Comparison of ENCODE assay signal across 24 mouse cellular contexts in genomic region chr8:122028116-122028515, GRCm38 (mm10).
DNase-seq lines count a peak whose midpoint lies in the region; ATAC-seq and TF ChIP-seq lines count a peak whose summit lies in the region.
"Had no signal": no experiment of that assay in that cellular context is flagged by ENCODE, and none has a peak within 500 bp of the region (broad histone marks: within the 10 kb centered on the region; RNA-seq: fewer than 3 reads in every experiment).

No protein-coding gene starts in this region.

- no peak overlapping the region for H3K9ac ChIP-seq in neural tube, embryonic 15.5 days (replicated peaks)
- H3K9ac ChIP-seq: embryonic facial prominence, embryonic 13.5 days; forebrain, embryonic 12.5 days; forebrain, embryonic 15.5 days; hindbrain, embryonic 12.5 days; hindbrain, embryonic 15.5 days had no signal

- WGBS in neural tube, embryonic 15.5 days = 88% methylated on average over 4 of the region's 4 CpGs

- H3K9me3 ChIP-seq in neural tube, embryonic 15.5 days (replicated peaks) = no peaks in the 10 kb centered on the region
- H3K9me3 ChIP-seq: embryonic facial prominence, embryonic 10.5 days; embryonic facial prominence, embryonic 13.5 days; forebrain, embryonic 12.5 days; forebrain, embryonic 15.5 days; hindbrain, embryonic 12.5 days; hindbrain, embryonic 15.5 days had no signal

- H3K4me3 ChIP-seq in C2C12 (ENCODE audit: insufficient read depth, poor library complexity, severe bottlenecking) = no peak overlapping the region
- no peak overlapping the region for H3K4me3 ChIP-seq in neural tube, embryonic 15.5 days (replicated peaks)
- H3K4me3 ChIP-seq: embryonic facial prominence, embryonic 10.5 days; embryonic facial prominence, embryonic 13.5 days; erythroblast, embryonic 14.5 days; forebrain, embryonic 12.5 days; forebrain, embryonic 15.5 days; heart, adult 2 months; hindbrain, embryonic 12.5 days; hindbrain, embryonic 15.5 days had no signal

- no peak overlapping the region for H3K27ac ChIP-seq in neural tube, embryonic 15.5 days (replicated peaks)
- H3K27ac ChIP-seq: embryonic facial prominence, embryonic 10.5 days; embryonic facial prominence, embryonic 13.5 days; forebrain, embryonic 12.5 days; forebrain, embryonic 15.5 days; heart, adult 2 months; hindbrain, embryonic 12.5 days; hindbrain, embryonic 15.5 days had no signal

- H3K36me3 ChIP-seq in C2C12 (ENCODE audit: control insufficient read depth, insufficient read depth) = peaks cover 13% of the 10 kb centered on the region
- H3K36me3 ChIP-seq in neural tube, embryonic 15.5 days = peaks cover 33% of the 10 kb centered on the region

- no peak overlapping the region for H3K4me2 ChIP-seq in neural tube, embryonic 15.5 days
- H3K4me2 ChIP-seq: embryonic facial prominence, embryonic 13.5 days; forebrain, embryonic 12.5 days; forebrain, embryonic 15.5 days; heart, embryonic 11.5 days; hindbrain, embryonic 12.5 days; hindbrain, embryonic 15.5 days had no signal

- no peak overlapping the region for H3ac ChIP-seq in C2C12 (ENCODE audit: control insufficient read depth, insufficient read length, low read depth)

- peak; percentile 64 to 70 for DNase-seq in layer of hippocampus, adult 18-20 months (ENCODE audit: low spot score in 2 of 2)
- DNase-seq in layer of hippocampus, postnatal 10 days (ENCODE audit: low spot score in 2 of 2) = no peak
- peak; percentile 46 to 51 for DNase-seq in layer of hippocampus, adult 8-10 months (ENCODE audit: low spot score in 2 of 2)
- DNase-seq in lung, adult 18-20 months = no peak
- DNase-seq: B cell, adult 2 months; cerebellum, adult 11-12 months; cerebellum, adult 8-10 months; cerebellum, postnatal 10 days; cerebellum, postnatal 36 days; embryo, embryonic 11 days; gastrocnemius, postnatal 10 days; gastrocnemius, postnatal 36 days; heart, adult 2 months had no signal

- H3K79me3 ChIP-seq in C2C12 (ENCODE audit: low read depth) = no peaks in the 10 kb centered on the region

- peaks cover 23% of the 10 kb centered on the region for H3K4me1 ChIP-seq in neural tube, embryonic 15.5 days

- ATAC-seq in neural tube, embryonic 15.5 days (ENCODE audit: low FRiP score) = no peak
- ATAC-seq: CD4-positive, CD25-positive, alpha-beta regulatory T cell, adult 4 months; forebrain, embryonic 15.5 days had no signal

- H3K79me2 ChIP-seq in C2C12 (ENCODE audit: control insufficient read depth, insufficient read depth) = no peaks in the 10 kb centered on the region

- no peak for TF ChIP-seq CTCF in C2C12 (IDR thresholded peaks at IDR 0.05; ENCODE audit: control insufficient read depth, insufficient read depth, insufficient read length)

- no peaks in the 10 kb centered on the region for H3K27me3 ChIP-seq in C2C12 (ENCODE audit: control insufficient read depth, insufficient read depth, insufficient read length)
- H3K27me3 ChIP-seq in neural tube, embryonic 15.5 days (replicated peaks) = no peaks in the 10 kb centered on the region
- H3K27me3 ChIP-seq: embryonic facial prominence, embryonic 13.5 days; forebrain, embryonic 12.5 days; forebrain, embryonic 15.5 days; hindbrain, embryonic 12.5 days; hindbrain, embryonic 15.5 days had no signal

TF ChIP-seq in C2C12, 6 proteins besides CTCF, POLR2A, EP300 and RAD21:
- TF ChIP-seq MYOG (IDR thresholded peaks at IDR 0.05; ENCODE audit: control insufficient read depth, extremely low read depth, insufficient read length) (no peak), USF1 (IDR thresholded peaks at IDR 0.05; ENCODE audit: low read depth) (peak; percentile 10), MYOD1 (IDR thresholded peaks at IDR 0.05; ENCODE audit: control insufficient read depth, insufficient read length, low read depth) (no peak), MAX (IDR thresholded peaks at IDR 0.05) (no peak)

Comparison
In these comparisons a context has a peak if more than half of its experiments do, and no peak if none do; other contexts are left out.
1. DNase-seq: peak in layer of hippocampus, adult 18-20 months (2 of 2) and layer of hippocampus, adult 8-10 months (2 of 2); none in layer of hippocampus, postnatal 10 days (0 of 2) and lung, adult 18-20 months (0 of 2).